Mouse (Mus musculus): ENCODE measurements around the gene Ugt1a6a. TPM values are rescaled to one million over a fixed set of nuclear protein-coding genes. Genes with fewer than 3 reads are reported as not detected.

Ugt1a6a gene
- polyA plus RNA-seq, 1 experiment from 2014 or later: 0.04 TPM

DNA sequence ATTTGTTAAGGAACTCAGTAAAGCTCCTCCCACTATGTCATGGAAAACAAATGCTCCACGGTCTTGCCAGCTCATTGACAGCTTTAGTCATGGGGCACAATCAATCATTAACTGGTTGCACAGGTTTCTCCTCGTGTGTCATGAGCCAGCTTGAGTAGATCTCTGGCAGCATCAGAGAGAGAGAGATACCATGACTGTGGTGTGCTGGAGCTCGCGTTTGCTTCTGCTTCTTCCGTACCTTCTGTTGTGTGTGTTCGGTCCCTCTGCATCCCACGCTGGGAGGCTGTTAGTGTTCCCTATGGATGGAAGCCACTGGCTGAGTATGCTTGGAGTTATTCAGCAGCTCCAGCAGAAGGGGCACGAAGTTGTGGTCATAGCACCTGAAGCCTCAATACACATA lies 77.2 kb downstream of the Ugt1a6a start, which contains the start of gene Ugt1a1:
TSS of gene Ugt1a1 (plus strand) at position 148 of the 400 bp plus-strand sequence.
- Histone ChIP-seq H3K9ac (ENCODE audit: low read length) (no peak within 1 kb of the TSS), H3K9me3 (ENCODE audit: control insufficient read depth, low read length) (peaks cover 51% of the 10 kb centered on the region), H3K27me3 (ENCODE audit: control insufficient read depth, insufficient read depth, low read length) (no peaks in the 10 kb centered on the region), H3K36me3 (ENCODE audit: control insufficient read depth, insufficient read depth, low read length) (no peaks in the 10 kb centered on the region), H3K4me2 (ENCODE audit: low read depth, severe bottlenecking) (no peak within 1 kb of the TSS), H3K4me1 (ENCODE audit: control insufficient read depth, insufficient read depth, low read length) (no peaks in the 10 kb centered on the region), H3K4me3 (ENCODE audit: low read depth, low read length) (no peak within 1 kb of the TSS), H3K27ac (replicated peaks; ENCODE audit: low read depth, low read length) (no peak within 1 kb of the TSS)
- no peak for ATAC-seq (ENCODE audit: insufficient number of reproducible peaks, low FRiP score, low TSS enrichment, low read depth)
- peak; percentile 36 for DNase-seq (ENCODE audit: low spot score)
- 68% methylated on average over 8 of the region's 8 CpGs for WGBS

DNA sequence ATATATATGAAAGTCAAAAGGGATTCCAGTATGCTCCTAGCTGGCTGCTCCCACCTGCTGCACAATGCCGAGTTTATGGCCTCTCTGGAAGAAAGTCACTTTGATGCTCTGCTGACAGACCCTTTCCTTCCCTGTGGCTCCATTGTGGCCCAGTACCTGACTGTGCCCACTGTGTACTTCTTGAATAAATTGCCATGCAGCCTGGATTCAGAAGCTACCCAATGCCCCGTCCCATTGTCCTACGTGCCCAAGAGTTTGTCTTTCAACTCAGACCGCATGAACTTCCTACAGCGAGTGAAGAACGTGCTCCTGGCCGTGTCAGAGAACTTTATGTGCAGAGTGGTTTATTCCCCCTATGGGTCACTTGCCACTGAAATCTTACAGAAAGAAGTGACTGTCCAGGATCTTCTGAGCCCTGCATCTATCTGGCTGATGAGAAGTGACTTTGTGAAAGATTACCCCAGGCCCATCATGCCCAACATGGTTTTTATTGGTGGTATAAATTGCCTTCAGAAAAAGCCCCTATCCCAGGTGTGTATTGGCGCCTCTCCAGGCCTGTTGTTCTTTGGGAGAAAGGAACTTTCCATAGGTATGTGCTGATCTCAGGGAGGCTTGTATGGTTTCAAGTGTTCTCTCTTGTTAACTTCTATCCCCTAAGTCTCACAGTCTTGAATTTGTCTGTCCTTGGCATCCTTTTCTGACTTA lies 77.9 kb downstream of the Ugt1a6a start:
- Histone ChIP-seq H3K27me3 (ENCODE audit: control insufficient read depth, insufficient read depth, low read length) (no peaks in the 10 kb centered on the region), H3K9me3 (ENCODE audit: control insufficient read depth, low read length) (peaks cover 57% of the 10 kb centered on the region), H3K4me1 (ENCODE audit: control insufficient read depth, insufficient read depth, low read length) (no peaks in the 10 kb centered on the region), H3K4me3 (ENCODE audit: low read depth, low read length) (no peak overlapping the region), H3K9ac (ENCODE audit: low read length) (no peak overlapping the region), H3K27ac (replicated peaks; ENCODE audit: low read depth, low read length) (no peak overlapping the region), H3K36me3 (ENCODE audit: control insufficient read depth, insufficient read depth, low read length) (no peaks in the 10 kb centered on the region), H3K4me2 (ENCODE audit: low read depth, severe bottlenecking) (no peak overlapping the region)
- peak; percentile 18; the same call in 1 of the 2 replicates for ATAC-seq (ENCODE audit: insufficient number of reproducible peaks, low FRiP score, low TSS enrichment, low read depth)
- WGBS: 64% methylated on average over 8 of the region's 8 CpGs
- DNase-seq (ENCODE audit: low spot score): peak; percentile 34

DNA sequence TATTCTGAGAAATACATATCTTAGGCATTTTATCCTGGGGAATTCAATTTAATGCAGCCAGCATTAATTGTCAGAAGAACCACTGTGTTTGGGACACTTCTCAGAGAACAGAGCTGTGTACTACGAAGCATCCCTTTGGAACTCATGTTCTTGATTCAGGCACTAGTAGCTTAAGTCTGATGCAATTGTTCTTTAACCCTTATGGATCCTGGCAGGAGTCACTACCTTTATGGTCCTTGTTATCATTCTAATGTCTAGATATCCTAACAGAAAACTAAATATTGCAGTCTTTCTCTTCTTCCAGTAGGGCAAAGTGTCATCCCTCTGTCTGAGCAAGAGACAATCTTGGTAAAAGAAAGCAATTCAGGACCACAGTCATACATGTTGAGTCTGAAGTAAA lies 78.5 kb downstream of the Ugt1a6a start:
- peaks cover 59% of the 10 kb centered on the region for H3K9me3 ChIP-seq (ENCODE audit: control insufficient read depth, low read length)
- ATAC-seq (ENCODE audit: insufficient number of reproducible peaks, low FRiP score, low TSS enrichment, low read depth): no peak
- no peak overlapping the region for H3K9ac ChIP-seq (ENCODE audit: low read length)
- H3K36me3 ChIP-seq (ENCODE audit: control insufficient read depth, insufficient read depth, low read length): no peaks in the 10 kb centered on the region
- H3K4me3 ChIP-seq (ENCODE audit: low read depth, low read length): no peak overlapping the region
- no peak overlapping the region for H3K4me2 ChIP-seq (ENCODE audit: low read depth, severe bottlenecking)
- WGBS: 82% methylated on average over 1 of the region's 1 CpGs
- H3K27me3 ChIP-seq (ENCODE audit: control insufficient read depth, insufficient read depth, low read length): no peaks in the 10 kb centered on the region
- H3K27ac ChIP-seq (replicated peaks; ENCODE audit: low read depth, low read length): no peak overlapping the region
- H3K4me1 ChIP-seq (ENCODE audit: control insufficient read depth, insufficient read depth, low read length): no peaks in the 10 kb centered on the region
- no peak for DNase-seq (ENCODE audit: low spot score)

DNA sequence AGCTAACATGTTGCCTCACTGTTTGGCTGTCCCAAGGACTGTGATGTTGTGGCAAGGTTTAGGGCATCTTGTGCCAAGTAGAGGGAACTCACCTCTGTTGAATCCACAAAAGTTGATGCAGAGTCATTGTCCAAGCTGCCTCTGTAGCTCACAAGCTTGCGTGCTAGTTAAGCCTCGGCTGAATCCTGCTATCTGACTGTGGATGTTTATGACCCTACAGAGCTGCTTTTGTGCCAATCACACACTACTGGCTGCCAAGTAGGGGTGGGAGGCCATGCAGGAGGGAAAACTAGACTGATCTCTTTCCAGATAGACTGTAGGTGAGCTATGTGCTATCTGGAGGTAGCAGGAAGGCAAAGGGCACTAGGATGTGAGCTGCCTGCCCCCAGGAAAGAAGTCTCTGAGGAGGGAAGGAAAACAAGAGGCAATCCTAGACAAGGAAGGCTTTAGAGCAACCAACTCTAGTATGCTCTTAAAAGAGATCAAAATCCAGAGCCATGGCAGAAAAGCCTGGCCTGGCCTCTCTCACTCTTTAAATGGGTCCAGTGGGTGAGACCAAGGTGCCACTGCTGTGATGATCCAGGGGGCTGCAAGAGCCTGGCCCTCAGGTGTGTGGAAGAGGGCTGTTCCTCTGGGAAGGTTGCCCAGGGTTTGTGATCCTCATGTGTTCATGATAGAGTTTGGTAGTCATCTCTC lies 79.3 kb downstream of the Ugt1a6a start:
- Histone ChIP-seq H3K4me1 (ENCODE audit: control insufficient read depth, insufficient read depth, low read length) (no peaks in the 10 kb centered on the region), H3K27ac (replicated peaks; ENCODE audit: low read depth, low read length) (no peak overlapping the region), H3K4me2 (ENCODE audit: low read depth, severe bottlenecking) (no peak overlapping the region), H3K9ac (ENCODE audit: low read length) (no peak overlapping the region), H3K27me3 (ENCODE audit: control insufficient read depth, insufficient read depth, low read length) (no peaks in the 10 kb centered on the region), H3K9me3 (ENCODE audit: control insufficient read depth, low read length) (peaks cover 59% of the 10 kb centered on the region), H3K36me3 (ENCODE audit: control insufficient read depth, insufficient read depth, low read length) (no peaks in the 10 kb centered on the region), H3K4me3 (ENCODE audit: low read depth, low read length) (no peak overlapping the region)
- ATAC-seq (ENCODE audit: insufficient number of reproducible peaks, low FRiP score, low TSS enrichment, low read depth): no peak
- 78% methylated on average over 2 of the region's 2 CpGs for WGBS
- DNase-seq (ENCODE audit: low spot score): peak; percentile 30

DNA sequence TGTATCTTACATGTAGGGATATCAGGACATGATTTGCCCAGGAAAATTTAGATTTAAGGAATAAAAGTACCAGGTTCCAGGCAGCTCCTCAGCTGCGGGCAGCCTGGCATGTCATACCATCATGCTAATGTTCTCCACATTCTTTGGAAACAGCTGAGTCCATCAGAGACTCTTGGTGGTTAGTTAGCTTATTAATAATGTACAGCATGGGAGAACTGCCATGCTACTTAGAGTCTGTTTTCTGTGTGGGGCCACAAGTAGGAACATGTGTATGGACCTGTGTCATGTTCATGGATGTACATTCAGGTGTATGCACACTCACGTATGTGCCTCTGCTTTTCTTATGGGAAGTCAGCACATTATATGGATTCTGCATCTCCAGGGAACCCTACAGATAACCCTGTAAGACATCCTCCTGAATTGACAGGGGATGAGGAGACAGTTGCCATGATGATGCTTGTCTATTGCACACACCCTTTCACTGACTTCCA lies 79.9 kb downstream of the Ugt1a6a start:
- Histone ChIP-seq H3K9me3 (ENCODE audit: control insufficient read depth, low read length) (peaks cover 59% of the 10 kb centered on the region), H3K27ac (replicated peaks; ENCODE audit: low read depth, low read length) (no peak overlapping the region), H3K9ac (ENCODE audit: low read length) (no peak overlapping the region), H3K27me3 (ENCODE audit: control insufficient read depth, insufficient read depth, low read length) (no peaks in the 10 kb centered on the region), H3K4me1 (ENCODE audit: control insufficient read depth, insufficient read depth, low read length) (no peaks in the 10 kb centered on the region), H3K4me3 (ENCODE audit: low read depth, low read length) (no peak overlapping the region), H3K36me3 (ENCODE audit: control insufficient read depth, insufficient read depth, low read length) (no peaks in the 10 kb centered on the region), H3K4me2 (ENCODE audit: low read depth, severe bottlenecking) (no peak overlapping the region)
- ATAC-seq (ENCODE audit: insufficient number of reproducible peaks, low FRiP score, low TSS enrichment, low read depth) (no peak), DNase-seq (ENCODE audit: low spot score) (peak; percentile 25)
- 80% methylated on average over 2 of the region's 2 CpGs for WGBS

DNA sequence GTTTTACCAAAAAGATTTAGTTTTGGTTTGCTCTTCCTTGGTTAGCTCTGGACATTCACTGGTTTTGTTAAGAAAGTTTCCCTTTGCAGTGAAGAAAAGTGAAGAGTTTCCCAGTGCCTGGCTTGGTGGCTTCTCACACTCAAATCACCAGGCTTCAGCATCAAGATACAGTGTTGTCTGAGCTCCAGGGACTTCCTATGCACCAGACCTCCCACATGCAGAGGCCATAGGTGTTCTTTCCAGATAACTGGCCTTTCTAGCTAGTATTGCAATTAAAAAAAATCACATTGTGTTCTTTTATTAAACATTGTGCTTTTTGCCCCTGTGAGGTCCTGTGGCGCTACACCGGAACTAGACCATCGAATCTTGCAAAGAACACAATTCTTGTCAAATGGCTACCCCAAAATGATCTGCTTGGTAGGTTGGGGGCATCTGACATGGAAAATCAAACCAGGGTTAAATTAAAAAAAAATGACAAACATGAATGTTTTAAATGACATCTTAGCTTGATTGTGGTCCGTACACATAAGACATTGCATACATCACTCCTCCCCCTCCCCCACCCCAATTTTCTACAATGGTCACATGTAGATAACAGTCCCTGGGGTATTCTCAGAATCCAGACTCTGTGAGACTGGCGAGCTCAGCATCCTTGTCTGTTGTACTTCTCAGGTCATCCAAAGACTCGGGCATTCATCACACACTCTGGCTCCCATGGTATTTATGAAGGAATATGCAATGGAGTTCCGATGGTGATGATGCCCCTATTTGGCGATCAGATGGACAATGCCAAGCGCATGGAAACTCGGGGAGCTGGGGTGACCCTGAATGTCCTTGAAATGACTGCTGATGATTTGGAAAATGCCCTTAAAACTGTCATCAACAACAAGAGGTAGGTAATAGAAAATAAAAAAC lies 81.1 kb downstream of the Ugt1a6a start:
- DNase-seq (ENCODE audit: low spot score) (peak; percentile 30), ATAC-seq (ENCODE audit: insufficient number of reproducible peaks, low FRiP score, low TSS enrichment, low read depth) (no peak)
- Histone ChIP-seq H3K9me3 (ENCODE audit: control insufficient read depth, low read length) (peaks cover 59% of the 10 kb centered on the region), H3K4me3 (ENCODE audit: low read depth, low read length) (no peak overlapping the region), H3K27me3 (ENCODE audit: control insufficient read depth, insufficient read depth, low read length) (no peaks in the 10 kb centered on the region), H3K4me2 (ENCODE audit: low read depth, severe bottlenecking) (no peak overlapping the region), H3K9ac (ENCODE audit: low read length) (no peak overlapping the region), H3K36me3 (ENCODE audit: control insufficient read depth, insufficient read depth, low read length) (no peaks in the 10 kb centered on the region), H3K4me1 (ENCODE audit: control insufficient read depth, insufficient read depth, low read length) (no peaks in the 10 kb centered on the region), H3K27ac (replicated peaks; ENCODE audit: low read depth, low read length) (no peak overlapping the region)
- WGBS: 72% methylated on average over 10 of the region's 10 CpGs

DNA sequence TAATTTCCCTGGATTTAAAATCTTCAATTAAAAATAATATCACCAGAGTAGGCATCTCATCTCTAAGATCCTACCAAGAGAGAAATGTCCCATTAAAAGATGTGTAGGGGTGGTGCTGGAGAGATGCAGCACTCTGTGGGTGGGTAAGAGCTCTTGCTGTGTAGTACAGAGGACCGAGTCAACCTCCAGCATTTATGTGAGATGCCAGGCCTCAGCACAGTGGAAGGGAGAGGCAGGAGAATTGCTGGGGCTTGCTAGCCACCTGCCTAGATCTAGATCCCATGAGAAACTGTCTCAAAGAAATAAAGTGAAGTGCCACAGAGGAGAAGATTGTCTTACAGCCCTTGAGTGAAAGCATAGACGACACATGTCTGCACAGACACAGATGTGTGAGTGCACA lies 81.9 kb downstream of the Ugt1a6a start:
- Histone ChIP-seq H3K4me3 (ENCODE audit: low read depth, low read length) (no peak overlapping the region), H3K36me3 (ENCODE audit: control insufficient read depth, insufficient read depth, low read length) (no peaks in the 10 kb centered on the region), H3K27me3 (ENCODE audit: control insufficient read depth, insufficient read depth, low read length) (no peaks in the 10 kb centered on the region), H3K4me1 (ENCODE audit: control insufficient read depth, insufficient read depth, low read length) (no peaks in the 10 kb centered on the region), H3K9ac (ENCODE audit: low read length) (no peak overlapping the region), H3K9me3 (ENCODE audit: control insufficient read depth, low read length) (peaks cover 56% of the 10 kb centered on the region), H3K27ac (replicated peaks; ENCODE audit: low read depth, low read length) (no peak overlapping the region), H3K4me2 (ENCODE audit: low read depth, severe bottlenecking) (no peak overlapping the region)
- WGBS: 56% methylated on average over 2 of the region's 2 CpGs
- DNase-seq (ENCODE audit: low spot score) (peak; percentile 22), ATAC-seq (ENCODE audit: insufficient number of reproducible peaks, low FRiP score, low TSS enrichment, low read depth) (no peak)

DNA sequence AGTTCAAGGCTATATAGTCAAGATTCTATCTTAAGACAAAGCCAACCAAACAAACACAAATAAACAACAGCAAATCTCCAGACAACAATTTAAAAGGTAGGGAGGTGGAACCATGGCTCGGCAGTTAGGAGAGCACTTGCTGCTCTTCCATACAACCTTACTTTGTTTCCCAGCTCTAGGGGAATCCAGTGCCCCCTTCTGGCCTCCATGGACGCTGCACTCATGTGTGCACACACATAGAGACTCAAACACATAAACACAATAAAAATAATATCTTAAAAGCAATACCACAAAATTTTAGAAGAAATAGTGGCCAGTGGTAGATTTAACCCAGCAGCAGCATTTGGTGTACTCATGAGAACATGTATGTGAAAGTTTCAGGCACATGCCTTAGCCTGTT lies 82.5 kb downstream of the Ugt1a6a start:
- Histone ChIP-seq H3K36me3 (ENCODE audit: control insufficient read depth, insufficient read depth, low read length) (no peaks in the 10 kb centered on the region), H3K4me2 (ENCODE audit: low read depth, severe bottlenecking) (no peak overlapping the region), H3K27ac (replicated peaks; ENCODE audit: low read depth, low read length) (no peak overlapping the region), H3K27me3 (ENCODE audit: control insufficient read depth, insufficient read depth, low read length) (no peaks in the 10 kb centered on the region), H3K4me3 (ENCODE audit: low read depth, low read length) (no peak overlapping the region), H3K9me3 (ENCODE audit: control insufficient read depth, low read length) (peaks cover 51% of the 10 kb centered on the region), H3K4me1 (ENCODE audit: control insufficient read depth, insufficient read depth, low read length) (no peaks in the 10 kb centered on the region), H3K9ac (ENCODE audit: low read length) (no peak overlapping the region)
- 68% methylated on average over 2 of the region's 2 CpGs for WGBS
- peak; percentile 40 for DNase-seq (ENCODE audit: low spot score)
- no peak for ATAC-seq (ENCODE audit: insufficient number of reproducible peaks, low FRiP score, low TSS enrichment, low read depth)

Data from limb, embryonic 11.5 days (tissue).